Mouse (Mus musculus) spleen, adult 2 months (tissue): ENCODE results near the gene Fkbp4. TPM values are rescaled to one million over a fixed set of nuclear protein-coding genes. Genes with fewer than 3 reads are reported as not detected.

Experiments
- DNase-seq, 2 experiments: peaks; one replicate each; pipeline versions ENCODE4 v3.0.0 to v3.0.0-alpha.2; 2012 to 2021; ENCODE audit warnings: low spot score in 2 of 2, low read depth in 1 of 2
- H3K27ac ChIP-seq: fragments of 200-500 bp; 2 replicates; pipeline ENCODE4 v1.5.1; 2012; ENCODE audit warnings: low read length, inconsistent platforms; ENCODE audit not compliant: insufficient read depth
- H3K27me3 ChIP-seq: fragments of 200-500 bp; 2 replicates; pipeline ENCODE4 v1.6.1; 2012; ENCODE audit warnings: mild to moderate bottlenecking, moderate library complexity, low read length, inconsistent platforms; ENCODE audit not compliant: control insufficient read depth, insufficient read depth
- H3K36me3 ChIP-seq: fragments of 200-500 bp; 2 replicates; pipeline ENCODE4 v1.6.1; 2012; ENCODE audit warnings: mild to moderate bottlenecking, low read length, inconsistent platforms; ENCODE audit not compliant: control insufficient read depth, insufficient read depth
- H3K4me1 ChIP-seq: fragments of 200-500 bp; 2 replicates; pipeline ENCODE4 v1.6.1; 2011; ENCODE audit warnings: inconsistent platforms; ENCODE audit not compliant: control insufficient read depth, insufficient read depth, insufficient read length
- H3K4me3 ChIP-seq: fragments of 200-500 bp; 2 replicates; pipeline ENCODE4 v1.5.1; 2011; ENCODE audit warnings: mild to moderate bottlenecking, inconsistent platforms; ENCODE audit not compliant: insufficient read depth, insufficient read length; ENCODE audit errors: extremely low read depth
- CTCF ChIP-seq: fragments of 200-500 bp; IDR thresholded peaks from 2 replicates; pipeline ENCODE4 v1.5.1; 2011; ENCODE audit warnings: mild to moderate bottlenecking, inconsistent platforms; ENCODE audit not compliant: insufficient read depth, insufficient read length, insufficient replicate concordance; ENCODE audit errors: extremely low read depth
- POLR2A ChIP-seq: fragments of 200-500 bp; IDR thresholded peaks from 2 replicates; pipeline ENCODE4 v1.6.1; 2011; ENCODE audit warnings: low read depth, low read length, inconsistent platforms
- WGBS: fragments of 180-500 bp; shearing (Covaris S2); methylation state at CpG from one replicate; pipeline ENCODE4 v1.1.7; 2018; 5-methylcytosine and 5-hydroxymethylcytosine counted together
- polyA plus RNA-seq: library from polyadenylated mRNA; depleted of rRNA; stranded (reverse); fragments of >200 nt; gene quantifications from 2 replicates; pipeline ENCODE4 v1.2.3, GENCODE M21; 2012

The Fkbp4 gene
- polyA plus RNA-seq, 1 experiment: 46.3 TPM

- no peaks in the 10 kb centered on the region for H3K36me3 ChIP-seq
- no peak overlapping the region for H3K4me3 ChIP-seq
- H3K27ac ChIP-seq: no peak overlapping the region
- WGBS: 88% methylated on average over 5 of the region's 5 CpGs
- H3K27me3 ChIP-seq: no peaks in the 10 kb centered on the region
- no peak for DNase-seq
- TF ChIP-seq POLR2A (no peak), CTCF (no peak)
- no peaks in the 10 kb centered on the region for H3K4me1 ChIP-seq
These were observed 18.7 kb upstream of the Fkbp4 start for GRCm38 (mm10) chr6:128457186-128457585.

GRCm38 (mm10) chr6:128455835-128456605 is 17.5 kb upstream of the Fkbp4 start:
- H3K36me3 ChIP-seq: no peaks in the 10 kb centered on the region
- H3K4me3 ChIP-seq: no peak overlapping the region
- WGBS: 80% methylated on average over 12 of the region's 12 CpGs
- H3K27me3 ChIP-seq: no peaks in the 10 kb centered on the region
- no peak overlapping the region for H3K27ac ChIP-seq
- DNase-seq: no peak
- TF ChIP-seq CTCF: no peak
- H3K4me1 ChIP-seq: no peaks in the 10 kb centered on the region

- Histone ChIP-seq H3K27ac (no peak overlapping the region), H3K27me3 (no peaks in the 10 kb centered on the region), H3K4me1 (no peaks in the 10 kb centered on the region), H3K4me3 (no peak overlapping the region), H3K36me3 (no peaks in the 10 kb centered on the region)
- WGBS: 94% methylated on average over 5 of the region's 5 CpGs
- TF ChIP-seq POLR2A (no peak), CTCF (no peak)
- DNase-seq: no peak
These were observed 8.6 kb upstream of the Fkbp4 start for GRCm38 (mm10) chr6:128447063-128447462.

GRCm38 (mm10) chr6:128445761-128446535 is 7.5 kb upstream of the Fkbp4 start:
- TF ChIP-seq POLR2A (no peak), CTCF (peak; percentile 20; the same call in 1 of the 2 replicates)
- 30% methylated on average over 14 of the region's 14 CpGs for WGBS
- Histone ChIP-seq H3K27me3 (no peaks in the 10 kb centered on the region), H3K4me3 (peak overlapping the region; percentile 2; the same call in 1 of the 2 replicates), H3K27ac (no peak overlapping the region), H3K4me1 (no peaks in the 10 kb centered on the region), H3K36me3 (no peaks in the 10 kb centered on the region)
- peak in 1 of 2 experiments; percentile 22 for DNase-seq

GRCm38 (mm10) chr6:128440238-128440637 is 1.8 kb upstream of the Fkbp4 start:
- Histone ChIP-seq H3K27me3 (no peaks in the 10 kb centered on the region), H3K27ac (no peak overlapping the region), H3K4me3 (no peak overlapping the region), H3K36me3 (peaks cover 5% of the 10 kb centered on the region), H3K4me1 (0 out of 2 replicates have a peak, but pooled peaks cover 3% of the 10 kb centered on the region)
- TF ChIP-seq POLR2A: no peak
- no peak for TF ChIP-seq CTCF
- WGBS: 85% methylated on average over 2 of the region's 2 CpGs
- DNase-seq: no peak

- Histone ChIP-seq H3K27me3 (no peaks in the 10 kb centered on the region), H3K4me3 (peak overlapping the region; percentile 52), H3K36me3 (peaks cover 11% of the 10 kb centered on the region), H3K27ac (0 out of 2 replicates have a peak overlapping the region, but pooled peaks have one; percentile 53), H3K4me1 (0 out of 2 replicates have a peak, but pooled peaks cover 3% of the 10 kb centered on the region)
- no peak for DNase-seq
- TF ChIP-seq POLR2A (no peak), CTCF (no peak)
- 16% methylated on average over 17 of the region's 18 CpGs for WGBS
These were observed 429 bp upstream of the Fkbp4 start for GRCm38 (mm10) chr6:128438871-128439341.

- H3K36me3 ChIP-seq: peaks cover 18% of the 10 kb centered on the region
- 0 out of 2 replicates have a peak, but pooled peaks cover 3% of the 10 kb centered on the region for H3K4me1 ChIP-seq
- peak overlapping the region; percentile 97 for H3K4me3 ChIP-seq
- peak overlapping the region; percentile 81 for H3K27ac ChIP-seq
- 1% methylated on average over 52 of the region's 52 CpGs for WGBS
- TF ChIP-seq POLR2A (no peak), CTCF (no peak)
- peak in 1 of 2 experiments; percentile 61 for DNase-seq
- H3K27me3 ChIP-seq: no peaks in the 10 kb centered on the region
These were observed 653 bp downstream of the Fkbp4 start for GRCm38 (mm10) chr6:128437731-128438316.
